Mouse (Mus musculus) forelimb bud, embryonic 11.5 days (tissue): ENCODE data around the gene Trappc5.

Experiments
- DNase-seq: peaks from one replicate; pipeline ENCODE4 v3.0.0-alpha.2; 2012; ENCODE audit warnings: low read depth, low spot score

Gene Trappc5

GRCm38 (mm10) chr8:3676131-3676992, at the start of gene Trappc5:
Gene Trappc5 (plus strand): TSS chr8:3676299.
- DNase-seq, result peak; percentile 91

GRCm38 (mm10) chr8:3626971-3627370, 49.1 kb upstream of the Trappc5 start:
- no peak for DNase-seq

GRCm38 (mm10) chr8:3628014-3628413, 48.1 kb upstream of the Trappc5 start:
- peak; percentile 25 for DNase-seq

- peak; percentile 54 for DNase-seq
Observed at GRCm38 (mm10) chr8:3630647-3631477, 45.2 kb upstream of the Trappc5 start, which contains the start of gene Stxbp2. Gene Stxbp2 (plus strand): TSS chr8:3630955.

- DNase-seq, result no peak
Observed at GRCm38 (mm10) chr8:3631478-3631875, 44.6 kb upstream of the Trappc5 start.

GRCm38 (mm10) chr8:3645804-3646203, 30.3 kb upstream of the Trappc5 start:
- DNase-seq, result no peak

GRCm38 (mm10) chr8:3646824-3647531, 29.1 kb upstream of the Trappc5 start:
- DNase-seq, result no peak

GRCm38 (mm10) chr8:3647561-3647960, 28.5 kb upstream of the Trappc5 start:
- no peak for DNase-seq

- no peak for DNase-seq
Observed at GRCm38 (mm10) chr8:3648268-3648667, 27.8 kb upstream of the Trappc5 start.

- peak; percentile 35 for DNase-seq
Observed at GRCm38 (mm10) chr8:3648990-3649389, 27.1 kb upstream of the Trappc5 start.

GRCm38 (mm10) chr8:3652845-3653244, 23.3 kb upstream of the Trappc5 start:
- DNase-seq, result no peak

- DNase-seq, result no peak
Observed at GRCm38 (mm10) chr8:3654726-3655508, 21.2 kb upstream of the Trappc5 start.

- no peak for DNase-seq
Observed at GRCm38 (mm10) chr8:3655526-3655925, 20.6 kb upstream of the Trappc5 start, which contains the start of gene Retn. Gene Retn (plus strand): TSS chr8:3655770.

GRCm38 (mm10) chr8:3656725-3657381, 19.2 kb upstream of the Trappc5 start:
- DNase-seq, result peak; percentile 27

GRCm38 (mm10) chr8:3660889-3661288, 15.2 kb upstream of the Trappc5 start:
- DNase-seq, result no peak

- no peak for DNase-seq
Observed at GRCm38 (mm10) chr8:3664405-3664804, 11.7 kb upstream of the Trappc5 start.

- DNase-seq, result no peak
Observed at GRCm38 (mm10) chr8:3665507-3665906, 10.6 kb upstream of the Trappc5 start, which contains the start of gene Mcemp1. Gene Mcemp1 (plus strand): TSS chr8:3665754.

GRCm38 (mm10) chr8:3670388-3670787, 5.7 kb upstream of the Trappc5 start:
- DNase-seq, result no peak

- DNase-seq, result peak; percentile 85
Observed at GRCm38 (mm10) chr8:3671980-3672491, 4.1 kb upstream of the Trappc5 start, which contains the start of gene Fcor. Gene Fcor (minus strand): TSS chr8:3672362.

- DNase-seq, result no peak
Observed at GRCm38 (mm10) chr8:3674671-3675070, 1.4 kb upstream of the Trappc5 start.
